Comparison of ENCODE assay signal across 8 mouse cellular contexts in the genomic region with DNA sequence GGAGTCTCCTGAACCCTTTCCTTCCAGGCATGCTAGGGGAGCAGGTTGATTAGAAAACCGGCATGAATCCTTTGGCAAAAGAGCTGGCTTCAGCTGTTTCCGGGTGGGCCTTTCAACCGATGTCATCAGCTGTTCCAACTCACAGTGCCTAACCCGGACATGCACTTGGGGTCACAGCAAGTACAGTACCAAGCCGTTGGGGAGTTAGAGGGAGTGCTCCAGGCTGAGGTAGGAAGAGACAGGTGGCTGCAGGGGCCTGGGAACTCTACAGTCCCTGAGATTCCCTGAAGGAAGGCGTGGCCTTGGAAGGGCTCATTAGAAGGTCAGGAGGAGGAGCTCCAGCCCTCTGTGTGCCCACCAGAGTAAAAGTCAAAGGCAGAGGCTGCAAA. TPM values are rescaled to one million over a fixed set of nuclear protein-coding genes. Genes with fewer than 3 reads are reported as not detected.
DNase-seq lines count a peak whose midpoint lies in the region; ATAC-seq and TF ChIP-seq lines count a peak whose summit lies in the region.
"Had no signal": no experiment of that assay in that cellular context is flagged by ENCODE, and none has a peak within 500 bp of the region (broad histone marks: within the 10 kb centered on the region; RNA-seq: fewer than 3 reads in every experiment).

No protein-coding gene starts in this region.

- no peak overlapping the region for H3K9ac ChIP-seq in lung, embryonic 14.5 days
- H3K9ac ChIP-seq in hindbrain, postnatal 0 days (replicated peaks; ENCODE audit: low read length), result no peak overlapping the region
- H3K9ac ChIP-seq in neural tube, embryonic 14.5 days (replicated peaks; ENCODE audit: low read depth, low read length), result no peak overlapping the region; the same call in 1 of the 2 replicates

- no peaks in the 10 kb centered on the region for H3K4me1 ChIP-seq in lung, embryonic 14.5 days (ENCODE audit: insufficient read depth)
- 0 out of 2 replicates have a peak, but pooled peaks cover 5% of the 10 kb centered on the region for H3K4me1 ChIP-seq in hindbrain, postnatal 0 days (ENCODE audit: insufficient read depth, low read length)
- no peaks in the 10 kb centered on the region for H3K4me1 ChIP-seq in neural tube, embryonic 14.5 days (ENCODE audit: control insufficient read depth, insufficient read depth, low read length)

- H3K9me3 ChIP-seq in lung, embryonic 14.5 days (ENCODE audit: low read depth, low read length), result no peaks in the 10 kb centered on the region
- no peaks in the 10 kb centered on the region for H3K9me3 ChIP-seq in hindbrain, postnatal 0 days (ENCODE audit: low read length)
- no peaks in the 10 kb centered on the region for H3K9me3 ChIP-seq in neural tube, embryonic 14.5 days (ENCODE audit: control insufficient read depth, low read length)

- no peak for TF ChIP-seq CTCF in lung, embryonic 14.5 days (IDR thresholded peaks at IDR 0.05; ENCODE audit: low read depth)
- no peak for TF ChIP-seq CTCF in hindbrain, postnatal 0 days (IDR thresholded peaks at IDR 0.05; ENCODE audit: low read depth)

- DNase-seq in lung, embryonic 14.5 days, result no peak
- DNase-seq in lung, postnatal 14 days, result no peak
- no peak for DNase-seq in hindbrain, postnatal 0 days (ENCODE audit: low spot score)
- no peak for DNase-seq in gastrocnemius, adult 8-10 months (ENCODE audit: low spot score in 2 of 2)

- no peaks in the 10 kb centered on the region for H3K27me3 ChIP-seq in lung, embryonic 14.5 days (ENCODE audit: insufficient read depth, low read length)
- H3K27me3 ChIP-seq in hindbrain, postnatal 0 days (ENCODE audit: insufficient read depth, low read length), result no peaks in the 10 kb centered on the region
- H3K27me3 ChIP-seq in neural tube, embryonic 14.5 days (ENCODE audit: control insufficient read depth, insufficient read depth, low read length), result no peaks in the 10 kb centered on the region
- H3K27me3 ChIP-seq: Patski had no signal

- H3K4me2 ChIP-seq in lung, embryonic 14.5 days, result no peak overlapping the region
- no peak overlapping the region for H3K4me2 ChIP-seq in hindbrain, postnatal 0 days (ENCODE audit: low read depth, low read length)
- no peak overlapping the region for H3K4me2 ChIP-seq in neural tube, embryonic 14.5 days (ENCODE audit: low read depth, low read length)

- no peak overlapping the region for H3K27ac ChIP-seq in lung, embryonic 14.5 days (ENCODE audit: low read depth)
- H3K27ac ChIP-seq in hindbrain, postnatal 0 days, result peak overlapping the region; percentile 62; the same call in 1 of the 2 replicates
- no peak overlapping the region for H3K27ac ChIP-seq in neural tube, embryonic 14.5 days (ENCODE audit: low read depth, low read length)

- 34% methylated on average over 6 of the region's 6 CpGs for WGBS in lung, embryonic 14.5 days
- 31% methylated on average over 6 of the region's 6 CpGs for WGBS in hindbrain, postnatal 0 days
- WGBS in neural tube, embryonic 14.5 days, result 40% methylated on average over 6 of the region's 6 CpGs

- H3K36me3 ChIP-seq in lung, embryonic 14.5 days (ENCODE audit: insufficient read depth), result no peaks in the 10 kb centered on the region
- H3K36me3 ChIP-seq in hindbrain, postnatal 0 days (ENCODE audit: insufficient read depth, low read length), result no peaks in the 10 kb centered on the region
- H3K36me3 ChIP-seq in neural tube, embryonic 14.5 days (ENCODE audit: control insufficient read depth, insufficient read depth, low read length), result no peaks in the 10 kb centered on the region

- H3K4me3 ChIP-seq in lung, embryonic 14.5 days (ENCODE audit: low read depth, low read length), result no peak overlapping the region
- no peak overlapping the region for H3K4me3 ChIP-seq in hindbrain, postnatal 0 days (ENCODE audit: low read length)
- H3K4me3 ChIP-seq in neural tube, embryonic 14.5 days (ENCODE audit: low read depth, low read length), result no peak overlapping the region

- peak; percentile 64 for ATAC-seq in lung, embryonic 14.5 days (ENCODE audit: insufficient read depth)
- 0 out of 2 replicates have a peak, but pooled peaks have one; percentile 11 for ATAC-seq in erythroid progenitor cell, adult 5-6 weeks (replicated peaks; ENCODE audit: low FRiP score, poor library complexity, severe bottlenecking)
- ATAC-seq in hindbrain, postnatal 0 days, result peak; percentile 56; the same call in 1 of the 2 replicates
- peak; percentile 62 for ATAC-seq in neural tube, embryonic 14.5 days (ENCODE audit: low read depth)
- ATAC-seq in megakaryocyte-erythroid progenitor cell, adult 5-6 weeks (replicated peaks; ENCODE audit: low FRiP score, low TSS enrichment, poor library complexity, severe bottlenecking), result no peak

RNA-seq across cellular contexts. Expression of gene Vps13d, which starts 20.0 kb away (rescaled TPM):
- 8.5 and 9.1 TPM in 2 replicates for polyA plus RNA-seq in lung, embryonic 14.5 days (2014; fragmentation: Nextera tagmentation; extraction: Ambion mirVana)
- total RNA-seq in erythroid progenitor cell, adult 5-6 weeks (2015; ENCODE audit: low replicate concordance), result 46.9 and 54.5 TPM in 2 replicates
- total RNA-seq in erythroid progenitor cell, adult 5-6 weeks (2017; ENCODE audit: low replicate concordance), result 65.3 and 66.2 TPM in 2 replicates
- total RNA-seq in hindbrain, postnatal 0 days (2014; rRNA removed), result 32.8 and 35.3 TPM in 2 replicates
- 7.8 and 8.6 TPM in 2 replicates for polyA plus RNA-seq in hindbrain, postnatal 0 days (2015; fragmentation: Nextera tagmentation; extraction: Ambion mirVana)
- 12.9 and 17.8 TPM in 2 replicates for polyA plus RNA-seq in neural tube, embryonic 14.5 days (2014; fragmentation: Nextera tagmentation; extraction: Ambion mirVana)
- total RNA-seq in gastrocnemius, adult 8-10 months (2022), result 10 to 100 TPM; 32.5 to 42.0 (median 36.7) TPM
- 37.1 and 58.5 TPM in 2 replicates for total RNA-seq in megakaryocyte-erythroid progenitor cell, adult 5-6 weeks (2014; fragmentation: Nextera tagmentation)
- total RNA-seq in megakaryocyte-erythroid progenitor cell, adult 5-6 weeks (2017), result 35.8 and 59.8 TPM in 2 replicates

RNA-seq across cellular contexts. Expression of gene Tnfrsf1b, which starts 31.9 kb away (rescaled TPM):
- 3.3 and 3.4 TPM in 2 replicates for polyA plus RNA-seq in lung, embryonic 14.5 days (2014; fragmentation: Nextera tagmentation; extraction: Ambion mirVana)
- 7.6 and 23.1 TPM in 2 replicates for total RNA-seq in erythroid progenitor cell, adult 5-6 weeks (2015; ENCODE audit: low replicate concordance)
- total RNA-seq in erythroid progenitor cell, adult 5-6 weeks (2017; ENCODE audit: low replicate concordance), result 6.3 and 8.2 TPM in 2 replicates
- total RNA-seq in hindbrain, postnatal 0 days (2014; rRNA removed), result 7.3 and 36.8 TPM in 2 replicates
- polyA plus RNA-seq in hindbrain, postnatal 0 days (2015; fragmentation: Nextera tagmentation; extraction: Ambion mirVana), result 2.5 and 2.9 TPM in 2 replicates
- polyA plus RNA-seq in neural tube, embryonic 14.5 days (2014; fragmentation: Nextera tagmentation; extraction: Ambion mirVana), result 3.6 and 4.6 TPM in 2 replicates
- 1 to 10 TPM; 1.4 to 1.8 (median 1.6) TPM for total RNA-seq in gastrocnemius, adult 8-10 months (2022)
- total RNA-seq in megakaryocyte-erythroid progenitor cell, adult 5-6 weeks (2014; fragmentation: Nextera tagmentation), result 2.3 and 4.9 TPM in 2 replicates
- 1.9 and 3.7 TPM in 2 replicates for total RNA-seq in megakaryocyte-erythroid progenitor cell, adult 5-6 weeks (2017)
